Mouse (Mus musculus) gonadal fat pad, adult 2 months (tissue): ENCODE measurements at regions not wholly inside any gene's neighbourhood (a gene's known extent, or its start where the extent isn't known, plus 50 kb on each side); places are given as distances from the start of the nearest gene placed in this dataset.

ENCODE experiments used
- DNase-seq: peaks from one replicate; pipeline ENCODE4 v3.0.0-alpha.2; 2012; ENCODE audit warnings: low read depth

DNA sequence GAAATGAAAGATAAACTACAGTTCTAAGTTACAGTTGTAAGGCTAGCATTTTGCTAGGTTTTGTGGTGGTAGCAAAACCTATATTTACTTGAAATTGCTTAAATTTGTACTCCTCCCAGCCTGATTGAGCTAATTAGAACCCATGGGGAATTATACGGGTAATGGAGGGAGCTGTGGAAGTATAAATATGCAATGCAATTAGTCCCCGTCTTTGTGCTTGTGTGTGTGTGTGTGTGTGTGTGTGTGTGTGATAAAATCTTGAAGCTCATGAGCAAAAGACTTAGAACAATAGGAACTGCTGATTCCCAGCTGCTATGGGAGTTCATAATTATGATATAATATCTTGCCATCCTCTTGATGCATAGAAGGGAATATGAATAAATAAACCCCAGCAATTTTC, 321.7 kb upstream of the Thsd7b start:
- no peak for DNase-seq

DNA sequence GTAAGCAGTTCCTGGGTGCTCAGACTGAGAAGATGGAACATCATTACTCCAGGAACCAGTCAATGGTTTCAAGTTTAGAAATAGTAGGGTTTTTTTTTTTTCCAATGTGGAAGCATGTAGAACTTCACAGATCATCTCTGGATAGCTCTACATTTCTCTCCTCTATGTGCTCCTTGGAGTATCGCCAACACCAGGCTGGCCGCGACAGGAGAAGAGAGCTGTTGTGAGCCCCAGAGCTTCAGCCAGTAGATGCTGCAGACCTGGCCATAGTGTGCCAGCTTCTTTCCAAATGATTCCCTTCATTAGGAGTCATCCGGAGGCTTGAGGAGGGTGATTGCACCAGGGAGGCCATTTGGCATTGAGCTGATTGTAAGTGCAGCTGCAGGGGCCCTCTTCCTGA, 322.6 kb upstream of the Thsd7b start:
- no peak for DNase-seq

- no peak for DNase-seq
Observed at GRCm38 (mm10) chr1:128914811-128915210, 322.7 kb upstream of the Cxcr4 start.

- DNase-seq: no peak
Observed at GRCm38 (mm10) chr1:128912532-128912931, 320.4 kb upstream of the Cxcr4 start.

DNA sequence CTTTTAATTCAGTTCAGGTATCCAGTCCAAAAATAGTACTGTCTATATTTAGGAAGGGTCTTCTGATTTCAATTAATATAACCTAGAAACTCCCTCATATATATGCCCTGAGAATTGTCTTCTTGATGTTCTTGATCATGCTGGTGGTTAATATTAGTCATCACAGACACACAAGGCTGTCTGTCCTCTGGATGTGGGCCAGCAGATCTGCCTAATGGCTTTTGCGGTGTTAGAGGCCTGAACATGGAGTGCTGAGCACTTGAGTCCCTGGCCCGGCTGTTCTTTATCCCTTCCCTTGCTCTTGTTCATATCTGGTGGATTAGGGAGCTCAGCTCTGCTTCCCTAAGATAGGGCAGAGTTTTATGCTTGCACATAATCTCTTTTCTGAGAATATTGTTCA, 315.5 kb upstream of the Cxcr4 start:
- no peak for DNase-seq

- no peak for DNase-seq
Observed at GRCm38 (mm10) chr1:128898025-128898424, 305.9 kb upstream of the Cxcr4 start.

DNA sequence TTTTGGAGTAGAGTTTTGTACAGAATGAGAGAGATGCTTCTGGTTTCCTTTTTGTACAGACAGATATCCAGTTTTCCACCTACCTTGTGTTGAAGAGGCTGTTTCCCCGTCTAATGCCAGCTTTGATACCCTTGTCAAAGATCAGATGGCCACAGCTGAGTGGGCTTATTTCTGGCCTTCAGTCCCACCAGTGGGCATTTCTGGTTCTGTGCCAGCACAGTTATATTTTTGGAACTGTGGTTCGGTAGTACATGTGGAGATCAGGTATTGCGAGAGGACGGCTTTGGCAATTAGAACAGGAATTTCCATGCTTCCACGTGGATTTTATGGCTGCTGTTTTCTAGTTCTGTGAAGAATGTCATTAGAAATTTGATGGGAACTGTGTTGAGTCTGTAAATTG, 302.5 kb upstream of the Cxcr4 start:
- DNase-seq: no peak

- DNase-seq: no peak
Observed at GRCm38 (mm10) chr1:128878291-128878690, 286.2 kb upstream of the Cxcr4 start.

DNA sequence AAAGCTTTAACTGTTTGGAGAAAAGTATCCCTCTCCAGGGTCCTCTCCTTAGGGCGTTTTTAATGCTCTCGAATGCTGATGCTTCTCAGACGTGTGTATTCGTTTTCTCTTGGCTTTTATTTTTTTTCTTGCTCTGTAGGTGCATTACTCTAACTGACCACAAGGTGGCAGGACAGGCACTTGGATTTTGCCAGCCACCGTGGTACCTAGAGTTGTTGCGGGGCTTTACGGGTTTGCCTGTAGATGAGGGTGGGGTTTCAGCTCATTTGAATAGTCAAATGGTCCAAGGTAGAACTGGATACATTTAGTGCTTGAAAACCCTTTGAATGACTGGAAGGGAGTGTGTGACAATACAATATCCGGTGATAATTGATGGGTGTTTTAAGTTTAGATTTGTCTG, 283.2 kb upstream of the Cxcr4 start:
- no peak for DNase-seq

- no peak for DNase-seq
Observed at GRCm38 (mm10) chr1:128874190-128874589, 282.1 kb upstream of the Cxcr4 start.

DNA sequence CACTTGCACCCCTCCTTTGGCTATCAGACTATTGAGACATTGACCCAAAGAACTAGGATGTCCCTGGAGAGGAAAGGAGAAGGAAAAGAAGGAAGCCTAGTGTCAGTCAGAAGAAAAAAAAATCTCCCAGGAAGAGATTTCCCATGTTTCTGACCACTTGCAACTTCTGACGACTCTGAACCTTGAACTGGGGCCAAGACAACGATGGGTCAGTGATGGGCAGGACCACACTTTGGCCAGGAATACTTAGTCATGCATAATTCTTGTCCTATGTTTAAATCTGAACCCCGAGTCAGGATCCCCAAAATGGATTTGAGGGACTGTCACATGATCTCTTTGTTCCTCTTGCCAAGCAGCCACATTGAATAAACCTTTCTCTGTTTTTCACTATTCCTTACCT, 276.7 kb upstream of the Cxcr4 start:
- DNase-seq: no peak

GRCm38 (mm10) chr1:128860537-128860936, 268.4 kb upstream of the Cxcr4 start:
- no peak for DNase-seq

DNA sequence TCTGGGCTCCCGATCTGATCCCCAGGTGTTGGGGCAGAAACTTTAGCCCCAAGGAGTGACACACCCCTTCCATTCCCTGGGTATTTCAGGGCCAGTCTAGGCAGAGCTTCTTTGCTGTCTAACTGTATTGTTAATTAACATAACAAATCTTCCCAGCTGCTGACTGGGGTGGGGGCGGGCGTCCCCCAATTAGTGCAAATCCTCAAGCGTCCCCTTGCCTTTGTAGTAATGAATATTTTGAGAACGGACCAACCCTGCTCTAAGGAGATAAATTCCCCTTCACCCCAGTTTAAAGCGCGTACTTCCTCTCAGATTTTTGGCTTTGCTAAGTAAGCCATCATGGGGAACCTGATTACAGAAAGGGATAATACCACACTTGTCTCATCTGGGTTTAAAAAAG, 268.0 kb upstream of the Cxcr4 start:
- no peak for DNase-seq

GRCm38 (mm10) chr1:128858661-128859060, 266.6 kb upstream of the Cxcr4 start:
- DNase-seq: no peak

DNA sequence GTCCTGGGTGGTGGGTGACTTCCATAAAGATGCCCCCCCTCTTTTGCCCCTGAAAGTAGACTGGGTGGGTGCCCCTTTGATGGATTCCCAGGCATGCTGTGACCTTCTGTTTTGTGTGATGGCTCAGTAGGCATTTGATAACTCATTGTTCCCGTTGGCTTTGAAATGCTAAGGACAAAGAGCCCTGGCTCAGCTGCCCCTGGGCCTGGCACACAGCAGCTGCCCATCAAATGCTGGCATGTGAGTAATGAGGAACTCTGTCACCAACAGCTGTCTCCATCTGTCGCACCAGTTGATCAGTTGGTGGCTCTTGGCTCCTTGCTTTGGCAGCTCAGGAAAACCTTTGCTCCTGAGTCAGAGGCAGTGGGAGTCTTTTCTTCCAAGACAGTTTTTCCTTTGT, 264.8 kb upstream of the Cxcr4 start:
- no peak for DNase-seq

DNA sequence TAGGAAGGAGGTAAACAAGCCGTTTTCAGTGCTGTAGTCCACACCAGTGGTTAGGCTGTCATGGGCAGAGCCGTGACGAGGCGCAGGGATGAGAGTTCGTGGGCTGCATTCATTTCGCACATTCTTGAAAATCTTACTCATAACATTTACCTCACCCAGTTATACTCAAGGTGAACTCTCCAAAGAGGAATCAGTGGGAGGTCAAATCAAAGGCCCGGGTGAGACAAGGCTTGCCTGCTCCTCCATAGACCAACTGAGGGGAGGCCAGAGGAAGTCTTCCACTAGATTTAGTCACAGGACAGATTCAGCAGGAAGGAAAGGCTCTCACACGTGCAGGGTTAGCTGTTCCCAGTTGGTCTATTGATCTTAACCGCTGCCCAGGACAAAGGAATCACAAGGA, 262.6 kb upstream of the Cxcr4 start:
- DNase-seq: no peak

DNA sequence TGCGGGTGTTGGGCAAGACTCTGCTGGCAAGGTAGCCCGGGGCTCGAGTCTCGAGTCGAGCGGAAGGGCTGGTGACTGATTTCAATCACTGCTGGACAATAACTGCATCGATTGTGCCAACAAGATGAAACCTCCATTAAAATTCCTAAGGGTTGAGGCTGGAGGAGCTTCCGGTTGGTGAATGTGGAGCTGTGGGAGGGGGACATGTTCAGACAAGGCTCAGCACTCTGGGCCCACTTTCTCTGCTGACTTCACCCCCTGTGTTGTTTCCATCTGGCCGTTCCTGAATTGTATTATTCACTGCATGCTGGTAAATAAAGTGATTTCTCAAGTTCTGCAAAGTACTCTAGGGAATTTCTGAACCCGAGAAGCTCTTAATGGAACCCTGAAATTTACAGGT, 261.2 kb upstream of the Cxcr4 start:
- DNase-seq: no peak

DNA sequence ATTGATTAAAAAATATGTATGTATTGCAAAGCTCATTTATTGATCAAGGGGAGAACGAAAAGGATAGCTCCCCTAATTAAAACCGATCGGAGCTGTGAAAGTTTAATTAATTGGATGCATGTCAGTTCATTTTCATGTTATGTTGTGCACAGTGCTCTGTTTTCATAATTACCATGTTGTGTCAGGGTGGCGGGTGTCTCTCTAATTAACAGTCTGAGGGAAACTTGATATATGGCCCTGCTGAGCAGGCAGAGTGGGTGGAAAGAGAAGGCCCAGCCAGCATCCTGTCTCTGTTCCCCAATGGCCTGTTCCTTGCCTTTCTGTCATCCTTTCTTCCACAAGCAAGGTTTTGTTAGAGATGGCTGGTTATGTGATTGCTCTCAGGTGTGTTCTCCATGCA, 245.3 kb upstream of the Cxcr4 start:
- DNase-seq: no peak

DNA sequence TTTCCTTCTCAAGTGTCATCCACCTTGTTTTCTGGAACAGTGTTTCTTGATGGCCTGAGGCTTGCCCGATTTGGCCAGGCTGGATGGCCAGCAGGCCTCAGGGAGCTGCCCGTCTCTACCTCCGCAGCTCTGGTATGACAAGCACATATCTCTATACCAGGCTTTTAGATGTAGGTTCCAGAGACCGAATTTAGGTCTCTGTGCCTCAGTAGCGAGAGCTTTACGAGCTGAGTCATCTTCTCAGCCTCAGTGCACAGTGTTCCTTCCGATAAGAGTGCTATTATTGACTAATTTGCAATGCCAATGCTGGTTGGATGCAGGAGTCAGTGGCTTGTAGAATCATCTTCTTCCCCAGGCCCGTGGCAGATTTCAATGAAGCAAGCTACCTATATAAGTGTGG, 243.4 kb upstream of the Cxcr4 start:
- no peak for DNase-seq

- DNase-seq: no peak
Observed at GRCm38 (mm10) chr1:128833096-128833715, 241.1 kb upstream of the Cxcr4 start.

GRCm38 (mm10) chr1:128832201-128832883, 240.2 kb upstream of the Cxcr4 start:
- DNase-seq: no peak

GRCm38 (mm10) chr1:128830671-128831240, 238.7 kb upstream of the Cxcr4 start:
- DNase-seq: no peak

GRCm38 (mm10) chr1:128829536-128829935, 237.4 kb upstream of the Cxcr4 start:
- DNase-seq: no peak

DNA sequence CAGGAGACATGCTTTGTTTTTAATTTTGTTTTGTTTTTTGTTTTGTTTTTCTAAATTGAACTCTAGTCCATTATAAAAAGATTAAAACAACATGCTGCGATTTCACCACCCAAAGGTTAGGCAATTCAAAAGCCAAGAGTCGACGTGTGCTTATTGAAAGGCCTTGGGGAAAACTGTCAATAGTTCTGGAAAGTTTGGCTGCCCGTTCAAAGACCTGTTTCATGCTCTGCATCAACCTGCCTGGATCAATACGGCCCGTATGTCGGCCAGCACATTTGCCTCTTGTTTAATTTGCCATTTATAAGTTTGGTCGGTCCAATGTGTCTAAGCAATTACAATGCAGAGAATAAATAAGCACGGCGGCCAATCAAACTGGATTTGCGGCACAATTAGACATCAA, 234.3 kb upstream of the Cxcr4 start:
- DNase-seq: no peak
